Mouse (Mus musculus) liver, embryonic 14.5 days (tissue): ENCODE measurements around the gene Rnf220. TPM values are rescaled to one million over a fixed set of nuclear protein-coding genes. Genes with fewer than 3 reads are reported as not detected.

Experiments
- ATAC-seq: fragments of 200-750 bp; cut with Nextera tagmentation; 2 replicates; pipeline ENCODE4 v1.8.0; 2017; ENCODE audit warnings: moderate number of reproducible peaks, mild to moderate bottlenecking, moderate library complexity; ENCODE audit not compliant: insufficient read depth
- DNase-seq, 3 experiments: peaks; one replicate each; pipeline ENCODE4 v3.0.0-alpha.2; 2012 to 2013; ENCODE audit warnings: low read depth in 3 of 3, low spot score in 3 of 3
- H3K27ac ChIP-seq: fragments of 300-500 bp; sonication (generic); 2 replicates; pipeline ENCODE4 v1.5.1; 2014; ENCODE audit warnings: moderate library complexity, mild to moderate bottlenecking, control low read depth, inconsistent platforms
- H3K27me3 ChIP-seq: fragments of 300-500 bp; sonication (generic); 2 replicates; pipeline ENCODE4 v1.6.1; 2014; ENCODE audit warnings: mild to moderate bottlenecking, low read length, moderate library complexity; ENCODE audit not compliant: control insufficient read depth, insufficient read depth
- H3K36me3 ChIP-seq: fragments of 300-500 bp; sonication (generic); replicated peaks from 2 replicates; pipeline ENCODE4 v1.6.1; 2014; ENCODE audit warnings: low read depth; ENCODE audit not compliant: control insufficient read depth, insufficient read depth
- H3K4me1 ChIP-seq, 2 experiments: fragments of 200-500 bp in 1 of 2; fragments of 300-500 bp in 1 of 2; sonication (generic) in 1 of 2; replicated peaks; 2 replicates each; pipeline ENCODE4 v1.6.1; 2012 to 2014; ENCODE audit warnings: antibody characterized with exemption in 1 of 2, inconsistent platforms in 1 of 2, low read length in 1 of 2; ENCODE audit not compliant: control insufficient read depth in 2 of 2, insufficient read depth in 2 of 2
- H3K4me2 ChIP-seq: fragments of 300-500 bp; sonication (generic); 2 replicates; pipeline ENCODE4 v1.6.1; 2014; ENCODE audit warnings: low read depth, mild to moderate bottlenecking, control low read depth, moderate library complexity
- H3K4me3 ChIP-seq, 2 experiments: fragments of 200-500 bp in 1 of 2; fragments of 300-500 bp in 1 of 2; sonication (generic) in 1 of 2; 2 replicates each; pipeline ENCODE4 v1.5.1; 2012 to 2014; ENCODE audit warnings: low read depth in 2 of 2, low read length in 2 of 2, mild to moderate bottlenecking in 2 of 2, control low read depth in 1 of 2, inconsistent platforms in 1 of 2, moderate library complexity in 1 of 2; ENCODE audit not compliant: insufficient read depth in 1 of 2
- H3K9ac ChIP-seq: fragments of 300-500 bp; sonication (generic); replicated peaks from 2 replicates; pipeline ENCODE4 v1.6.1; 2014; ENCODE audit warnings: mild to moderate bottlenecking, control low read depth, moderate library complexity
- H3K9me3 ChIP-seq: fragments of 300-500 bp; sonication (generic); 2 replicates; pipeline ENCODE4 v1.6.1; 2016; ENCODE audit warnings: low read length, mixed read lengths; ENCODE audit not compliant: control insufficient read depth
- CTCF ChIP-seq: IDR thresholded peaks from 2 replicates; pipeline ENCODE4 v1.5.1; 2016; ENCODE audit warnings: antibody characterized with exemption, low read depth, control low read depth
- EP300 ChIP-seq: IDR thresholded peaks from 2 replicates; pipeline ENCODE4 v1.6.1; 2016; ENCODE audit warnings: antibody characterized with exemption, low read depth
- WGBS: fragments of 180-500 bp; shearing (Covaris S2); extraction: QIAGEN DNeasy Blood & Tissue Kit; methylation state at CpG from one replicate; pipeline ENCODE4 v1.1.7; 2014; ENCODE audit not compliant: insufficient replicate concordance; 5-methylcytosine and 5-hydroxymethylcytosine counted together
- polyA plus RNA-seq, 2 experiments: library from polyadenylated mRNA; depleted of rRNA in 1 of 2; stranded (reverse) in 1 of 2; unstranded in 1 of 2; fragments of >200 nt; fragmentation: Nextera tagmentation in 1 of 2; extraction: Ambion mirVana in 1 of 2; gene quantifications; 2 replicates each; pipeline versions ENCODE4 v1.2.1 to v1.2.3; 2012 to 2014

Rnf220 gene
- polyA plus RNA-seq, 2 experiments: 17.9 to 29.1 TPM

- no peak for TF ChIP-seq EP300
- TF ChIP-seq CTCF: no peak
Observed at GRCm38 (mm10) chr4:117357104-117357503, 139.7 kb downstream of the Rnf220 start.

GRCm38 (mm10) chr4:117356223-117356622 is 140.6 kb downstream of the Rnf220 start:
- Histone ChIP-seq H3K36me3 (no peaks in the 10 kb centered on the region), H3K27me3 (no peaks in the 10 kb centered on the region), H3K4me3 (no peak overlapping the region), H3K4me2 (no peak overlapping the region), H3K9me3 (no peaks in the 10 kb centered on the region), H3K9ac (no peak overlapping the region), H3K4me1 (no peaks in the 10 kb centered on the region), H3K27ac (no peak overlapping the region)
- no peak for TF ChIP-seq EP300
- no peak for TF ChIP-seq CTCF
- no peak for ATAC-seq
- WGBS: 25% methylated on average over 2 of the region's 2 CpGs
- DNase-seq: no peak

More at GRCm38 (mm10) chr4:117357104-117357503, 139.7 kb downstream of the Rnf220 start:
- no peaks in the 10 kb centered on the region for H3K9me3 ChIP-seq
- DNase-seq (no peak), ATAC-seq (no peak)
- no peak overlapping the region for H3K4me3 ChIP-seq
- no peak overlapping the region for H3K9ac ChIP-seq
- H3K27me3 ChIP-seq: no peaks in the 10 kb centered on the region
- H3K27ac ChIP-seq: no peak overlapping the region
- H3K36me3 ChIP-seq: no peaks in the 10 kb centered on the region
- H3K4me1 ChIP-seq: no peaks in the 10 kb centered on the region
- no peak overlapping the region for H3K4me2 ChIP-seq
- WGBS: 58% methylated on average over 5 of the region's 5 CpGs

- TF ChIP-seq CTCF: no peak
- TF ChIP-seq EP300: no peak
- no peaks in the 10 kb centered on the region for H3K4me1 ChIP-seq
- ATAC-seq: no peak
Observed at GRCm38 (mm10) chr4:117354651-117355050, 142.2 kb downstream of the Rnf220 start.

GRCm38 (mm10) chr4:117352957-117353356 is 143.9 kb downstream of the Rnf220 start:
- no peak for TF ChIP-seq CTCF
- TF ChIP-seq EP300: no peak
- no peak overlapping the region for H3K9ac ChIP-seq
- no peaks in the 10 kb centered on the region for H3K27me3 ChIP-seq
- ATAC-seq: no peak
- no peak overlapping the region for H3K4me2 ChIP-seq
- 66% methylated on average over 9 of the region's 9 CpGs for WGBS
- H3K4me1 ChIP-seq: no peaks in the 10 kb centered on the region
- H3K4me3 ChIP-seq: no peak overlapping the region
- H3K27ac ChIP-seq: no peak overlapping the region
- H3K36me3 ChIP-seq: no peaks in the 10 kb centered on the region
- no peaks in the 10 kb centered on the region for H3K9me3 ChIP-seq
- no peak for DNase-seq

More at GRCm38 (mm10) chr4:117354651-117355050, 142.2 kb downstream of the Rnf220 start:
- WGBS: 62% methylated on average over 6 of the region's 6 CpGs
- H3K9me3 ChIP-seq: no peaks in the 10 kb centered on the region
- no peak for DNase-seq
- no peak overlapping the region for H3K4me2 ChIP-seq
- H3K9ac ChIP-seq: no peak overlapping the region
- no peak overlapping the region for H3K27ac ChIP-seq
- H3K27me3 ChIP-seq: no peaks in the 10 kb centered on the region
- H3K4me3 ChIP-seq: no peak overlapping the region
- H3K36me3 ChIP-seq: no peaks in the 10 kb centered on the region

GRCm38 (mm10) chr4:117352071-117352470 is 144.8 kb downstream of the Rnf220 start:
- H3K4me3 ChIP-seq: no peak overlapping the region
- DNase-seq: no peak
- H3K27me3 ChIP-seq: no peaks in the 10 kb centered on the region
- H3K4me1 ChIP-seq: no peaks in the 10 kb centered on the region
- no peak overlapping the region for H3K9ac ChIP-seq
- TF ChIP-seq EP300: no peak
- TF ChIP-seq CTCF: no peak
- H3K9me3 ChIP-seq: no peaks in the 10 kb centered on the region
- no peak overlapping the region for H3K27ac ChIP-seq
- no peaks in the 10 kb centered on the region for H3K36me3 ChIP-seq
- 78% methylated on average over 5 of the region's 5 CpGs for WGBS
- no peak overlapping the region for H3K4me2 ChIP-seq
- no peak for ATAC-seq
